Mouse (Mus musculus): ENCODE results near the gene Vmn2r90.
"Not testable (repeated sequence)": the region's sequence is repeated elsewhere in the genome, so short reads cannot be mapped to it uniquely, and the experiment has no call there.

DNA sequence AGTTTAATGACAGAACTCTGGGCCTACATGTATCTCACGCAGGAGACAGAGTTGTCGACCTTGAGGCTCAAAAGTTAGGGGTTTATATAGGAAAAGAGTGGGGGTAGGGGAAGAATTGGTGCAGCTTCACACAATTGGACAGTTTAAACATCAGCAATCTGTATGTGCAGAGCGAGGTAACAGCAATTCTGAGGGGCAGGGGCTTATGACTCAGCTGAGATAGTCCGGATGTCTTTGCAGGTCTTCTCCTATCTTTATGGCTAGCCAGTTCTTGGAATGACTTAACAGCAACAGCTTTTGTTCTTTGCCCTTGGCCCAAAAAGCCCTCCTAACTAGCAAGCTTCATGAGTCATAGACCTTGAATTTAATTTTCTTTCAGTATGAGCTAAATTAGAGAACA lies 28.8 kb downstream of the Vmn2r90 start:
- not testable (repeated sequence) for TF ChIP-seq POLR2A (IDR thresholded peaks at IDR 0.05; ENCODE audit: borderline replicate concordance, insufficient read depth, low read length); CTCF (IDR thresholded peaks at IDR 0.05; ENCODE audit: borderline replicate concordance, insufficient read depth, low read depth, low read length)
